Comparison of ENCODE assay signal across 12 mouse cellular contexts in the genomic region with DNA sequence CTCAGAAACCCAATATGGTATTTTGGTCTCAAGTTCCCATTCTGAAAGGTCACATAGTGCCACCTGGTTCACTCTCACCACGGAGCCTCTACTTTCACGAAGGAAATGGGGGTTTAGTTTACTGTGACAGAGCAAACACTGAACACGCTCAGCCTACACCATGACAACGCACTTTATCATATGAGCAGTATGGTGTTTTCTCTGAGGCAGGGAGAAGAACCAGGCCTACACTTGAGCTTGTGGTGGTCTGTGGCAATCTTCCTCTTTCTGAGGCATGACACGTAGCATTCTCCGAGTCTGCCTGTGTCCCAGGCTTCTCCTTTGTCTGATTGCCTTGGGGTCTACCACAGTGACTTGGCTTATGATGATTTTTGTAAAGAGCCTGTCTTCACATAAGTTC. TPM values are rescaled to one million over a fixed set of nuclear protein-coding genes. Genes with fewer than 3 reads are reported as not detected.
A peak's percentile ranks its signal among the peaks of the same experiment; 100 is the strongest.
DNase-seq lines count a peak whose midpoint lies in the region; ATAC-seq and TF ChIP-seq lines count a peak whose summit lies in the region.
"Had no signal": no experiment of that assay in that cellular context is flagged by ENCODE, and none has a peak within 500 bp of the region (broad histone marks: within the 10 kb centered on the region; RNA-seq: fewer than 3 reads in every experiment).

No protein-coding gene starts in this region.

- H3K36me3 ChIP-seq in CH12.LX (replicated peaks in 1 of 2; ENCODE audit: control insufficient read depth in 1 of 2, insufficient read depth in 1 of 2, low read length in 1 of 2): peaks cover 18 to 43% of the 10 kb centered on the region in 2 experiments
- peaks cover 22% of the 10 kb centered on the region for H3K36me3 ChIP-seq in midbrain, postnatal 0 days (ENCODE audit: insufficient read depth, low read length)

- no peak overlapping the region for H3K27ac ChIP-seq in CH12.LX (ENCODE audit: insufficient read depth, low read depth)
- no peak overlapping the region for H3K27ac ChIP-seq in midbrain, postnatal 0 days (ENCODE audit: low read depth, low read length)
- H3K27ac ChIP-seq: left cerebral cortex, adult 2 months had no signal

- 92% methylated on average over 6 of the region's 6 CpGs for WGBS in midbrain, postnatal 0 days

- H3K9me3 ChIP-seq in CH12.LX (replicated peaks; ENCODE audit: low read length): no peaks in the 10 kb centered on the region
- H3K9me3 ChIP-seq in midbrain, postnatal 0 days (ENCODE audit: low read length): no peaks in the 10 kb centered on the region
- H3K9me3 ChIP-seq: neural tube, embryonic 13.5 days had no signal

- peak; percentile 90 to 93 for ATAC-seq in hematopoietic stem cell, adult 5-6 weeks (replicated peaks in 1 of 2; ENCODE audit: insufficient read depth in 1 of 2, low FRiP score in 2 of 2, low TSS enrichment in 1 of 2, low read depth in 1 of 2, poor library complexity in 2 of 2, severe bottlenecking in 2 of 2)
- peak; percentile 69 for ATAC-seq in neutrophil, adult 5-6 weeks (ENCODE audit: extremely low read depth, insufficient number of reproducible peaks, low FRiP score, poor library complexity, severe bottlenecking)
- no peak for ATAC-seq in midbrain, postnatal 0 days (ENCODE audit: low FRiP score)
- ATAC-seq: intestine, postnatal 0 days had no signal

- dilution Hi-C loops in CH12.LX (cut with MboI; ENCODE audit: extremely low pct_ligation_motif_present, extremely low pct_unique_long_range_greater_than_20kb, low sequenced_read_pairs): no loop called here

- no peak for TF ChIP-seq POLR2A in CH12.LX (IDR thresholded peaks at IDR 0.05; ENCODE audit: low read depth, low read length)

- no peak overlapping the region for H3K9ac ChIP-seq in CH12.LX (ENCODE audit: insufficient read depth, low read depth)
- no peak overlapping the region for H3K9ac ChIP-seq in midbrain, postnatal 0 days (replicated peaks; ENCODE audit: low read length, poor library complexity, severe bottlenecking)
- H3K9ac ChIP-seq: neural tube, embryonic 13.5 days had no signal

- TF ChIP-seq RAD21 in CH12.LX (IDR thresholded peaks at IDR 0.05; ENCODE audit: low read depth, low read length): no peak; the same call in 1 of the 2 replicates

- no peak for TF ChIP-seq CTCF in CH12.LX (conservative IDR thresholded peaks at IDR 0.05 in 1 of 2, IDR thresholded peaks at IDR 0.05 in 1 of 2; ENCODE audit: low read depth in 2 of 2, low read length in 2 of 2)
- TF ChIP-seq CTCF in midbrain, postnatal 0 days (IDR thresholded peaks at IDR 0.05): no peak

- intact Hi-C loops in heart, postnatal 36 days (cut with DNase I): loop anchor here (5.0 kb wide), 1 partner anchor 69 kb away; no protein-coding TSS in a partner anchor

- H3K4me1 ChIP-seq in CH12.LX (ENCODE audit: control insufficient read depth in 1 of 2, insufficient read depth in 2 of 2): peaks cover 8 to 53% of the 10 kb centered on the region in 2 experiments
- H3K4me1 ChIP-seq in midbrain, postnatal 0 days (ENCODE audit: insufficient read depth, low read length): no peaks in the 10 kb centered on the region

- DNase-seq in heart, adult 11 months: peak; percentile 89
- no peak for DNase-seq in heart, postnatal 36 days
- peak; percentile 49 for DNase-seq in CH12.LX (ENCODE audit: extremely low read depth)
- DNase-seq in embryo, embryonic 10.5 days (ENCODE audit: low spot score): no peak
- DNase-seq in embryo, embryonic 9.5 days (ENCODE audit: extremely low spot score): no peak
- DNase-seq in midbrain, postnatal 0 days (ENCODE audit: low spot score): no peak
- DNase-seq: cerebellum, adult 11 months had no signal

- in situ Hi-C loops in CH12.LX (cut with MboI; ENCODE audit: low pct_ligation_motif_present, low pct_unique_long_range_greater_than_20kb, low sequenced_read_pairs): loop anchor here (10.0 kb wide), 1 partner anchor 59 kb away; a partner anchor contains a TSS

- H3K27me3 ChIP-seq in CH12.LX (replicated peaks): no peaks in the 10 kb centered on the region
- no peaks in the 10 kb centered on the region for H3K27me3 ChIP-seq in midbrain, postnatal 0 days (ENCODE audit: insufficient read depth, low read length)
- H3K27me3 ChIP-seq: neural tube, embryonic 13.5 days had no signal

- 0 out of 2 replicates have a peak, but pooled peaks have one; percentile 26 for TF ChIP-seq EP300 in CH12.LX (IDR thresholded peaks at IDR 0.05; ENCODE audit: low read length)

- H3K79me2 ChIP-seq in CH12.LX (replicated peaks; ENCODE audit: control insufficient read depth, extremely low read depth, insufficient read depth, poor library complexity, severe bottlenecking): no peaks in the 10 kb centered on the region

- H3K4me3 ChIP-seq in CH12.LX (replicated peaks in 1 of 3; ENCODE audit: low read depth in 2 of 3, low read length in 2 of 3, poor library complexity in 1 of 3): no peak overlapping the region
- H3K4me3 ChIP-seq in midbrain, postnatal 0 days (ENCODE audit: low read depth, low read length): no peak overlapping the region
- H3K4me3 ChIP-seq: left cerebral cortex, adult 2 months; neural tube, embryonic 13.5 days had no signal

- no peak overlapping the region for H3K4me2 ChIP-seq in CH12.LX (ENCODE audit: insufficient read depth, low read depth, poor library complexity, severe bottlenecking)
- H3K4me2 ChIP-seq in midbrain, postnatal 0 days (ENCODE audit: low read depth, low read length, poor library complexity, severe bottlenecking): no peak overlapping the region
- H3K4me2 ChIP-seq: neural tube, embryonic 13.5 days had no signal

TF ChIP-seq in CH12.LX, 34 proteins besides CTCF, POLR2A, EP300 and RAD21:
- TF ChIP-seq SIN3A (IDR thresholded peaks at IDR 0.05; ENCODE audit: low read length): no peak
- 0 out of 2 replicates have a peak, but pooled peaks have one; percentile 20 for TF ChIP-seq MAX (IDR thresholded peaks at IDR 0.05; ENCODE audit: low read length)

RNA-seq across cellular contexts. Expression of a gene that starts 53.0 kb away (rescaled TPM):
- 10 to 100 TPM; 20.0 to 23.2 TPM for total RNA-seq in heart, postnatal 36 days (2021)
- total RNA-seq in CH12.LX (2012; rRNA removed) (36.9 and 40.2 TPM in 2 replicates), CH12.LX (2014; rRNA removed) (47.6 and 49.0 TPM in 2 replicates)
- 31.7 and 34.1 TPM in 2 replicates for polyA plus RNA-seq in CH12.LX (2012; ENCODE audit: insufficient read length, low read depth)
- 52.1 and 64.2 TPM in 2 replicates for total RNA-seq in hematopoietic stem cell, adult 5-6 weeks (2017)
- total RNA-seq in neutrophil, adult 5-6 weeks (2017): 18.3 and 20.0 TPM in 2 replicates
- total RNA-seq in midbrain, postnatal 0 days (2014; rRNA removed): 54.1 and 77.5 TPM in 2 replicates
- 43.1 and 45.4 TPM in 2 replicates for polyA plus RNA-seq in midbrain, postnatal 0 days (2015; fragmentation: Nextera tagmentation; extraction: Ambion mirVana)

Comparison
In these comparisons a context has a peak if more than half of its experiments do, and no peak if none do; other contexts are left out.
1. DNase-seq: peak in heart, adult 11 months (single experiment) and CH12.LX (single experiment); none in heart, postnatal 36 days (0 of 2), embryo, embryonic 10.5 days (single experiment), embryo, embryonic 9.5 days (single experiment) and midbrain, postnatal 0 days (single experiment).